Mouse (Mus musculus) urinary bladder, adult 18-20 months (tissue): ENCODE measurements around the gene Dis3l.

Source experiments
- DNase-seq, 2 experiments: peaks; one replicate each; pipeline ENCODE4 v3.0.0; 2022; ENCODE audit warnings: low spot score in 2 of 2, mixed read lengths in 2 of 2

The Dis3l gene

DNA sequence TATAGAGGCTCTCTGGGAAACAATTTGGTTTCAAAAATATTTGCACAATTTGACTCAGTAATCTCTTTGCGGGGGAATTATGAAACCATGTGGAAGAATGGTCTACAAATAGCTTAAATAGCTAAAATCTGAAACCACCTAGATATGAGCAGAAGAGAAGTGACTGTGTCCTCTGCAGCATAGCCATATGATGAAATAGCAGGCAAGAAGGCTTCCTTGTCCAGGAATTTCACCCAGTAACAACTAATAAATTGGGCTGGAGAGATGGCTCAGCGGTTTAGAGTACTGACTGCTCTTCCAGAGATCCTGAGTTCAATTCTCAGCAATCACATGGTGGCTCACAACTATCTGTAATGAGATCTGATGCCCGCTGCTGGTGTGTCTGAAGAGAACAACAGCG lies 80.1 kb downstream of the Dis3l start:
- no peak for DNase-seq

- no peak for DNase-seq
These were observed 81.2 kb downstream of the Dis3l start for GRCm38 (mm10) chr9:64259906-64260305.
